Mouse (Mus musculus): ENCODE measurements around the gene Ppp1r3e.

The Ppp1r3e gene

DNA sequence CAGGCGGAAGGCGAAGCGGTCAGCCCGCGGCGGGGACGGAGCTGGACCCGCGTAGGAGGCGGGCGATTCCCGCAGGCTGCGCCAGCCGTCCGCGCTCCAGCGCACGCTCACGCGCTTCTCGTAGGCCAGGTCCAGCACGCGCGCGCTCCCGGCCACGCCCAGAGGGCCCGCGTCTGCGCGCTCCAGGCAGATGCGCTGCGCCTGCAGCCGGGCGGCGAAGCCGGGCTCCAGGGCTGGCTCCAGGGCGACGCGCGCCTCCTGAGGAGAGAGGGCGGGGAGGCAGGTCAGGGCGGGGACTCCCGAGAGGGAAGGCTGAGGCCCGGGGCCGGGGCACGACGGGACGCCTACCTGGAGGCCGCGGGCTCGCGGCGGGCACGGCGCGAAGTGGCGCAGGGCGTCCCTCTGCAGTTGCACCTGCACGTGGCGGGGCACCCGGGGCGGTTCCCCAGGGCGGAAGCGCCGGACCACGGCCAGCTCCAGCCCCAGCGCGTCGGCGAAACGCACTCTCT is 757 bp downstream of the Ppp1r3e start:
- DNase-seq = peak; percentile 85

DNA sequence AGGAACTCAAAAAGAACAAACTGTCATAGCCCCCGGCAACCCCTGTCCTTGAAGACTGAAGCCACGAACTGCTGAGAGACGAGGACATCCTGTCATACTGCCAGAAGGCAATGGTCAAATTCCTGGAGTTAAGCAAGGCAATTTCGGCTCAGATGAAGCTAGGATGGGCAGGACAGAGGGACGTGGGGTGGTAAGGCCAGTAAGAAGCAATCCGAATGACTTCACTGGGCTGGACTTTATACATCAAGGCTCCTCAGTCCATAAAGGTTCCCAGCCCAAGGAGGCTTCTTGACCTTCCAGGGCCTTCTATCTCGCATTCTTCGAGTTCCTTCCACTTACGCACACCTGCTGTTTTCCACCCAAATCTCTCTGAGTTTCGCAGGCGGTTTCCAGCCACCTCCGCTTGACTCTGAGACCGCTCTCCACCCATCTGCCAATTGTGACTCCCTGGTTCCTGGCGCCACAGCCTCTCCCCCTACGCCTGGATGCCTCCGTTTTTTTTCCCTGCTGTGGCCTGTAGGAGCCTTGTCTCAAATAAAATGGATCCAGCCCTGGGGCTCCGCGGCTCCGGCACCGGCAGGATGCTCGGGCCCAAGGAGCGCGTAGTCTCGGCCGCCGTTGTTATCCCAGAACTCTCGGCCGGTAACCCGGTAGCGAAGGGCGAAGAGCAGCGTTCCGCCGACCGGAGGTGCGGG is 1.4 kb downstream of the Ppp1r3e start:
- peak; percentile 47 for DNase-seq

DNA sequence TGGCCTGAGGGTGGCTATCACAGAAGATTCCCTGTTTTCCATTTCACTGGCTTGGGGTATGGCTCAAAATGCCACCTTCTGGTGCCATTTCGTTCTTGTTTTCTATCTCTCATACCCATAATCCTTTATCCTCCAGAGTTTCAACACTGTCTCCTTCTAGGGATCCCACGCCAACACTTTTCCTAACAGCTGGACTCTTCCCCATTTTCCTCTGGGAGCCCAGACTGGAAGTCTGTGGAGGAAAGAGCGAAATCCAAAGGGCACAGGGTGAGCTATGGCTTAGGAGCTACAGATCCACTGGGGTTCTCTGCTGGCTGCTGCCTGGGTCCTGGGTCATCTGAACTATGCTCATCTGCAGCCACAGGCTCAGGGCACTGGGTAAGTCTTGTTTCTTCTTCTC is 3.2 kb downstream of the Ppp1r3e start:
- DNase-seq = no peak

DNA sequence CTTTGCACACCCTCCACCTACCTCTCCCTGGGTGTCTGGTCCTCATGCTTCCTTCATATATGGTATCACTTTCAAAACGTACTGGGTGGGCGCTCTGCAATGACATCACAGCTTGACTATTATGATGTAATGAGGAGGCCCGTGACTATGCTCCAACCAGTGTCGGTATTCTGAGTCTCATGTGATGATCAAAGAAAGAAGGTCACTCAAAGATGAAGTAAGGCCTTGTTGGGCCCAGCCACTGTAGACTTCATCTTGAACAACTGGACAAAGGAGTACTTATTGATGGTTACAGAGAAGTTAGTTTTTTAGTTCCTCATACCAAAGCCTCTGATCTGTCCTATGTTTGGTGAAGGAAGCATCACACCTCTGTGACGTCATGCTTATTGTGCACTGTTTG is 6.5 kb downstream of the Ppp1r3e start, which contains the start of gene Homez:
TSS of gene Homez (minus strand) at position 101 of the 400 bp plus-strand sequence.
- no peak for DNase-seq

DNA sequence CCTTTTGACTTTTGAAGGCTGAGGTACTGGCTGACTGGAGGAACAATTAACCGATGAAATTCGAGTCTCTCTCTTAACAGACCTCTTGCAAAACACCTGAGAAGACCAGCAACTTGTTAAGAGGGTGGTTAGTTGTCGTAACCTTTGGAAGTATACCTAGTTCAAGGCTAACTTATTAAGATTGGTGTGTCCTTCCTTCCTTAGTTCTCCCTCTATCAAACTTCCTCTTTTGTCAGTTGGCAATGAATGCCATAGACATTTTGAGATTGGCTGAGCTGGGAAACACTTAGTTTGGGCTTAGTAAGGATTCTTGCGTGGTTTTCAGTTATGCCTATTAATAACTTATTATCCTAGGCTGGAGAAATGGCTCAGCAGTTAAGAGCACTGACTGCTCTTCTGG is 9.3 kb downstream of the Ppp1r3e start:
- no peak for DNase-seq

DNA sequence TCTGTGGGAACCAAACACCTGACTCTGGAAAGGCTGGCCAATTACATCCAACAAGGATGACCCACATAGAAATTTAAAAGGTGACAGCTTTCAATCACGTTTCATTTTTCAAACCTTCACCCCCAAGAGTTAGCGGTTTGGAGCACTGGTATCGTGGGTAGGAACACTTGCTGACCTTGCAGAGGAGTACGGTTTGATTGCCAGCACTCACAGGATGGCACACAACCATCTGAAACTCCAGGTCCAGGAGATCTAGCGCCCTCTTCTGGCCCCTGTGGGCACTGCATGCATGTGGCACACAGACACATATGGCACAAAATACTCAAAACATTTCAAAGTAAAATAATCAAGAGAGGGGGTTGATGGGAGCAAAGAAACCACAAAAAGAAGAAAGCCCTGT is 10.4 kb downstream of the Ppp1r3e start:
- peak; percentile 20 for DNase-seq

DNA sequence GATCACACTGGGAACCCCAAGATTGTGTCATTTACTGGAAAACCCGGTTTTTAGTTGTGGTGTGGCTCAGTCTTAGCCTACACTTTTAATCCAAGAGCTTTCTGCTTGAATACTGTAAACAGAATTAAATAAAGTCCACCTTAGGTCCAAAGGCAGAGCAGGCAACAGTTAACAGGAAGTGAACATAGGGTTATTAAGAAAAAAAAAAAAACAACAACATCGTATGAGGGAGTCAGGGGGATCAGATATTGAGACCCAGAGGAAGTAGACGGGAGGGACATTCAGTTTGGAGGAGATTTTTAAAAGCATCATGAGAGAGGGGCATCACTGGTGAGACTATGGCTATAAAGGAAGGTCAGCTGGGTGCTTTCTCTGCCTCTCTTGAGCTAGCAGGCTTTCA is 11.1 kb downstream of the Ppp1r3e start:
- DNase-seq = no peak

DNA sequence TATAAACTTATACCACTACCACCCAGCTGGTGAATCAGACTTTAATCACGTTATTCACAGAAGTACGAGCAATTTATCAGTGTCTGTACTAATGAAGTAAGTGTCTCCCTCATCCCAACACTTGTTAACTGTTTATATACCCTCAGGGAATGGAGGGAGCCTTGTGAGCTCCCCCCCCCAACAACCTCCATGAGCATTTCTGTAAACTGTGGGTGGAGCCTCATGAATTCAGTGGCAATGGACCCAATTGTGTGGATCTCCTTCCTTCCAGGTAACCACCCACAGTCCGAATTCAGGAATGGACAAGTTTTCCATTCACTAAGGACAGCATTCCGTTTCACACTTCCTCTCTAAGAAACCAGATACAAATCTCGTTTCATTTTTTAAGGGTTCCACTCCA is 11.7 kb downstream of the Ppp1r3e start:
- DNase-seq = no peak

DNA sequence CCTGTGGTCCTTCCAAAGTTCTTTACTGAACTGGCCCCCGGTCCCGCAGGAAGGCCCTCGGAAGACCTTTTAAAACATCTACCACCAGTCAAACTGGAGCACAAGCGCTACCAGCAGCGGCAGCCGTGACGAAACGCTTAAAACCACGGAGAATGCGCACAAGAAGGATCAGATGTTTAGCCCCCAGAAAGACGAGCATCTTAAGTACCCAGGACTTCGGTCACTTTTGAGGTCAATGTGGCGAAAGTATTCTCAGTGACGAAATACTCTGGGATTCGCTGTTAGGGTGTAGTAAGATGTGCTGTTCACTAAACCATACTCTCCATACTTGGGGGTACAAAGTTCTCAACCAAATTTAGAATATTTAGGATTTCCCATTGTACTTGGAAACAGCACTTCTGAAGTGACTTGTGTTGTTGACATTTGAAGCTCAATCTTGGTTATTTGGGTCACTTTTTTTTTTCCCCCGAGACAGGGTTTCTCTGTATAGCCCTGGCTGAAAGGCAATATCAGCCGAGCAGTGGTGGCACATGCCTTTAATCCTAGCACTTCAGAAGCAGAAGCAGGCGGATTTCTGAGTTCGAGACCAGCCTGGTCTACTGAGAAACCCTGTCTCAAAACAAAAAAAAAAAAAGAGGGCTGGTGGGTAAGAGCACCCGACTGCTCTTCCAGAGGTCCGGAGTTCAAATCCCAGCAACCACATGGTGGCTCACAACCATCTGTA is 12.9 kb downstream of the Ppp1r3e start:
- DNase-seq = no peak

DNA sequence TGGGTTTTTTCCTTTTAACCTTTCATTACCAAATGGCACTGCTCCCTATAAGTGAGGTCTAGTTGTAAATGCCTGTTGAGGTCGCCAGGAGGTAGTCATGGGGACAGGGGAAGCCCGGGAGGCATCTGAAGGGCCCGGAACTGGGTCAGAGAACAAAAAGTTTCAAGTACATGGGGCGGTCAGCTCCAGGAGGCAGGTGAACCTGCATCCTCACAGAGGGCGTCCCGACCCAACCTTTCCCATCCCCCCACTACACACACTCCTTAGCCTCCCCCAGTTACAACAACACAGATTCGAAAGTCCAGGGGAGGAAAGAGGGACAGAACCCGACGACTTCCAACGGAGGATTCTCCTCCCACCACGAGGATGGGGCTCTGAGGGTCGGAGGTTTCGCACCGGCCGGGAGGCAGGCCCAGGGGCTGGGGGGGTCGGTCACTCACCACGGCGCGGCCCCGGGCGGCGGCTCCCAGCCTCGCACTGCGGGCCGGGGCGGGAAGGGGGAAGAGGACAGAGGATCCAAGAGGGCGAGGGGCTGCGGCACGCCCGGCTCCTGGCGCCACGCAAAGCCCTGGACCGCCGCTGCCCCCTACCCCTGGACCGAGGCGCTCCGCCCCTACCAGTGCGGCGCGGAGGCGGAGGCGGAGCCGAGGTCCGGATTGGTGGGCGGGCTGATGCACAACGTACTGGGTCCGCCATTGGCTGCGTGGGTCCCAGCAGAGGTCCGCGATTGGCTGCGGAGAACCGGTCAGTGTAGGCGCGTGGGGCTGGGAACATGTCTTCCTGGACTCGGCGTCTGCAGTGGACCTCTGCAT is 13.6 kb downstream of the Ppp1r3e start:
- peak; percentile 94 for DNase-seq

DNA sequence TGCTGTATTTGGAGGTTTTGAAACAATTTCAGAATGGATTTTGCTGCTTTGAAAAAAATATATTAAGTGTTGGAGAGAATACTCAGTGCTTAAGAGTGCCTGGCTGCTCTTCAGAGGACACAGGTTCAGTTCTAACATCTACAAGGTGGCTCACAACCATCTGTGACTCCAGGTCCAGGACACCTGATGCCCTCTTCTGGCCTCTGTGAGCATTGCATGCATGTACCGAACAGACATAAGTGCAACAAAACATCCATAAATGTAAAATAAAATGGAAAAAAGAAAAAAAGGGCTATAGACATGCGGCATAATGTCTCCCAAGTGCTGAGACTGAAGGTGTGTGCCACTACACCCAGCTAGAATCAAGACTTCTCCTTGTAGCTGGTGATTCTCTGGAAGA is 16.8 kb downstream of the Ppp1r3e start:
- DNase-seq = peak; percentile 73

DNA sequence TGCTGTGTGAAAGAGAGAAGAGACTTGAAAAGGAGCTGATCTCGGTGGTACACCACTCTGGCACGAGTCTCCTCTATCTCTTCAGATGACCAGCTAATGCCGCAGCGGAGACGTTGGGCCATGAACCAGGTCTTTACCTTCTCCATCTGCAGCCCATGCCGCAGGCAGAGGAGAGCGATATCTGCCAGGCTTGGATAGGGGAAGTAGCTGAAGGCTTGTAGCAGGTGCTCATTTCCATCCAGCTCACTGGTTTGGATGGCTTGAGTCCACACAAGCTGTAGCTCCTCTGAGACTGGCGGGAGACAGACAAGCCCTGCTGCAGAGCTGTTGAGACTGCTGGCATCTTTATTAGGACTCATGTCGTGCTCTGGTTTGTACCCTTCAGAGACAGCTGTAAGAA is 19.5 kb downstream of the Ppp1r3e start:
- no peak for DNase-seq

DNA sequence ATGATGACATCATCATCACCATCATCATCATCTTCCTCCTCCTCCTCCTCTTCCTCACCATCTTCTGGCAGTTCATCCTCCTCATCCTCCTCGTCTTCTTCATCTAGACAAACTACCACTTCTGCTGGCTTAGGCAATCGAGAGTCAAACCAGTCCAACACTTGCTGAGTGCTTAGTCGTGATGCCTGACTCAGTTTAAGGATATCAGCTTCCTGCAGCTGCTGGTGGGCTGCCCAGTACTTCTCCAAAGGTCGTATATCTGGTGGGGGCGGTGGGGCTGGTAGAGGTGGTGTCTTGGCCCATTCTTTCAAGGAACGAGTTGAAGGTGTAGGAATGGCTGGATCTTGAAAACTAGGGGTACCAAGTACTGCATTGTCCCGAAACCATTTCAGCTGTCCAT is 20.6 kb downstream of the Ppp1r3e start:
- DNase-seq = no peak

DNA sequence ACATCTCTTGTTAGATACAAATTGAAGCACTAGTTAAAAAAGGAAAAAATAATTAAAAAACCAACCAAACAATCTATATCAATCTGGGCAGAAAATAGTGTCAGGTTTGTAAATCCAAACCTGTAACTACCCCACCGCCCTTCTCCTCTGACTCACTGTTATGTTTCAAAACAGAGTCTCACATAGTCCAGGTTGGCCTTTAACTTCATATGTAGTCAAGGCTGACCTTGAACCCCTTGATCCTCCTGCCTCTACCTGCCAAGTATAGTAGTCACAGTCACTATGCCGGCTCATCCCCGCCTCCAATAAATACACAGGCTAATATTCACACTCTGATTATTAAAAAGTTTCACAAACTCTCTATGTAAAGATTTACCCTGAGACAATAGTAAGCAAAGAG is 21.6 kb downstream of the Ppp1r3e start:
- no peak for DNase-seq

DNA sequence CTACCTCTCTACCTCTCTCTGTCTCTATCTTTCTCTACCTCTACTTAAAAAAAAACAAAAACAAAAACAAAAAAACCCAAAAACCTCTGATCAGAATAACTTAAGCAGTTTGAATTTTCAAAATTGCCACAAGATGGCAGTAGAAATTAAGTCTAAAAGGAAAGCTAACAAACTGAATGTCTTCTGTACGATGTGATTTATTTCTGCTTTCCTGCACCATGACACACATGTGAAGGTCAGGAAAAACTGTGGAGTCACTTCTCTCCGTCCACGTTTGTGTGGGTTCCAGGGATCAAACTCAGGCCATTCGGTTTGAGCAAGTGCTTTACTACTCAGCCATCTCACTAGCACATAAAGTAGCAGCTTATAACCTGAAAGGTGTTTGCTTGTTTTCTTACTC is 33.9 kb downstream of the Ppp1r3e start:
- no peak for DNase-seq

DNA sequence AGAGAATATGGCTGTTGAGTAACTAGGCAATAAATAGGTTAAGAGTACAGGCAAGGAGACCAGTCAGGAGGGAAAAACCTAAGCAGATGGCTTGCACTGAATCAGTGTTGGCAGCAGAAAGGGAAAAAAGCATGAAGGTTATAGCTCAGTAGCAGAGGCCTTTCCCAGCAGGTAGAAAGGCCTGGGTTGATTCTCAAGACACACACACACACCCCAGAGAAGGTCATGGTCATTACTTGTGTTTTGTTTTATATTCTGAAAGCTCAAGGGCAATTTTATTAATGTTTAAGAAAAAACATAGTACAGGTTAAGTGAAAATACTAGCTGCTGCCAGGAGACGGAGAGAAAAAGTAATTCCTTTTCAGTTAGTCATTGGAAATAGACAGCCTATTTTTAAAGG is 53.6 kb downstream of the Ppp1r3e start:
- no peak for DNase-seq

All from lung, postnatal 14 days (tissue).